Mouse (Mus musculus): ENCODE data around the gene Tnfrsf23. TPM values are rescaled to one million over a fixed set of nuclear protein-coding genes. Genes with fewer than 3 reads are reported as not detected.

Tnfrsf23 gene
- total RNA-seq, 2 experiments from 2014 or later = 0.72 to 1.2 TPM

Other genes with a start within 250 kb of the Tnfrsf23 start
- gene Cdkn1c, start 224.8 kb downstream of the Tnfrsf23 start, total RNA-seq (2014; fragmentation: Nextera tagmentation) = not detected in 2 replicates
- gene Cdkn1c, start 224.8 kb downstream of the Tnfrsf23 start, total RNA-seq (2017) = 0.41 TPM in 1 of 2 replicates, not detected in the other
- 0.88 and 1.8 TPM in 2 replicates for gene Slc22a18, start 212.1 kb downstream of the Tnfrsf23 start, total RNA-seq (2014; fragmentation: Nextera tagmentation)
- gene Slc22a18, start 212.1 kb downstream of the Tnfrsf23 start, total RNA-seq (2017) = 0.67 TPM in 1 of 2 replicates, not detected in the other
- not detected in 2 replicates for gene Phlda2, start 182.7 kb downstream of the Tnfrsf23 start, total RNA-seq (2014; fragmentation: Nextera tagmentation)
- gene Phlda2, start 182.7 kb downstream of the Tnfrsf23 start, total RNA-seq (2017) = not detected in 2 replicates
- gene Nap1l4, start 136.8 kb downstream of the Tnfrsf23 start, total RNA-seq (2014; fragmentation: Nextera tagmentation) = 85.5 and 133 TPM in 2 replicates
- gene Nap1l4, start 136.8 kb downstream of the Tnfrsf23 start, total RNA-seq (2017) = 126 and 136 TPM in 2 replicates
- gene Cars, start 85.8 kb downstream of the Tnfrsf23 start, total RNA-seq (2014; fragmentation: Nextera tagmentation) = 34.0 and 35.5 TPM in 2 replicates
- 51.9 and 58.2 TPM in 2 replicates for gene Cars, start 85.8 kb downstream of the Tnfrsf23 start, total RNA-seq (2017)
- 8.3 and 13.3 TPM in 2 replicates for gene Tnfrsf26, start 57.1 kb downstream of the Tnfrsf23 start, total RNA-seq (2014; fragmentation: Nextera tagmentation)
- 20.4 and 22.5 TPM in 2 replicates for gene Tnfrsf26, start 57.1 kb downstream of the Tnfrsf23 start, total RNA-seq (2017)
- gene Tnfrsf22, start 36.2 kb downstream of the Tnfrsf23 start, total RNA-seq (2014; fragmentation: Nextera tagmentation) = 6.1 and 9.0 TPM in 2 replicates
- gene Tnfrsf22, start 36.2 kb downstream of the Tnfrsf23 start, total RNA-seq (2017) = 4.2 and 5.2 TPM in 2 replicates
- 3.9 and 5.2 TPM in 2 replicates for gene Osbpl5, start 71.1 kb upstream of the Tnfrsf23 start, total RNA-seq (2014; fragmentation: Nextera tagmentation)
- 7.5 and 16.6 TPM in 2 replicates for gene Osbpl5, start 71.1 kb upstream of the Tnfrsf23 start, total RNA-seq (2017)
- gene Mrgprg, start 81.1 kb upstream of the Tnfrsf23 start, total RNA-seq (2014; fragmentation: Nextera tagmentation) = not detected in 2 replicates
- not detected in 2 replicates for gene Mrgprg, start 81.1 kb upstream of the Tnfrsf23 start, total RNA-seq (2017)
- gene Mrgpre, start 98.6 kb upstream of the Tnfrsf23 start, total RNA-seq (2014; fragmentation: Nextera tagmentation) = 2.6 and 2.9 TPM in 2 replicates
- 0.34 and 0.41 TPM in 2 replicates for gene Mrgpre, start 98.6 kb upstream of the Tnfrsf23 start, total RNA-seq (2017)
- gene Nadsyn1, start 137.0 kb upstream of the Tnfrsf23 start, total RNA-seq (2014; fragmentation: Nextera tagmentation) = 5.1 and 10.5 TPM in 2 replicates
- gene Nadsyn1, start 137.0 kb upstream of the Tnfrsf23 start, total RNA-seq (2017) = 13.2 and 16.4 TPM in 2 replicates
- gene Dhcr7, start 137.3 kb upstream of the Tnfrsf23 start, total RNA-seq (2014; fragmentation: Nextera tagmentation) = 16.8 and 34.7 TPM in 2 replicates
- 6.9 and 15.8 TPM in 2 replicates for gene Dhcr7, start 137.3 kb upstream of the Tnfrsf23 start, total RNA-seq (2017)
- gene Gm498, start 181.0 kb upstream of the Tnfrsf23 start, total RNA-seq (2014; fragmentation: Nextera tagmentation) = not detected in 2 replicates
- not detected in 2 replicates for gene Gm498, start 181.0 kb upstream of the Tnfrsf23 start, total RNA-seq (2017)

Data from granulocyte monocyte progenitor cell, adult 5-6 weeks (primary cell).